Mouse (Mus musculus): ENCODE results near the gene Ift46. TPM values are rescaled to one million over a fixed set of nuclear protein-coding genes. Genes with fewer than 3 reads are reported as not detected.

The Ift46 gene
- polyA plus RNA-seq, 1 experiment: 74.9 TPM

- Histone ChIP-seq H3K36me3 (ENCODE audit: control insufficient read depth, insufficient read depth) (no peaks in the 10 kb centered on the region), H3ac (ENCODE audit: control insufficient read depth, insufficient read length) (no peak overlapping the region), H3K79me2 (ENCODE audit: control insufficient read depth, insufficient read depth) (no peaks in the 10 kb centered on the region), H3K4me3 (peak overlapping the region; percentile 25), H3K4me2 (ENCODE audit: low read depth) (no peak overlapping the region), H3K27me3 (ENCODE audit: control insufficient read depth, insufficient read depth, insufficient read length) (no peaks in the 10 kb centered on the region)
- TF ChIP-seq CEBPB (IDR thresholded peaks at IDR 0.05; ENCODE audit: insufficient read depth, poor library complexity, severe bottlenecking): no peak
- no peak for TF ChIP-seq USF1 (IDR thresholded peaks at IDR 0.05; ENCODE audit: low read depth)
- no peak for TF ChIP-seq MYOD1 (IDR thresholded peaks at IDR 0.05; ENCODE audit: control insufficient read depth in 1 of 3, insufficient read length in 2 of 3, low read depth in 2 of 3)
- no peak for TF ChIP-seq POLR2AphosphoS2 (IDR thresholded peaks at IDR 0.05; ENCODE audit: insufficient read length, low read depth)
- TF ChIP-seq SRF (IDR thresholded peaks at IDR 0.05; ENCODE audit: control insufficient read depth, insufficient read length, low read depth): no peak
- TF ChIP-seq MAX (IDR thresholded peaks at IDR 0.05; ENCODE audit: low read depth): no peak
- TF ChIP-seq REST (IDR thresholded peaks at IDR 0.05; ENCODE audit: insufficient read depth, insufficient read length): no peak
- no peak for TF ChIP-seq MYOG (IDR thresholded peaks at IDR 0.05; ENCODE audit: control insufficient read depth in 1 of 3, insufficient read depth in 1 of 3, insufficient read length in 2 of 3, low read depth in 2 of 3)
- TF ChIP-seq TCF3 (IDR thresholded peaks at IDR 0.05; ENCODE audit: insufficient read length, low read depth): no peak
- no peak for TF ChIP-seq TCF12 (IDR thresholded peaks at IDR 0.05; ENCODE audit: insufficient read depth, poor library complexity, severe bottlenecking)
- TF ChIP-seq E2F4 (IDR thresholded peaks at IDR 0.05; ENCODE audit: insufficient read depth): no peak
- TF ChIP-seq POLR2A (IDR thresholded peaks at IDR 0.05; ENCODE audit: insufficient read length, low read depth): no peak
These were observed 30.6 kb downstream of the Ift46 start for GRCm38 (mm10) chr9:44798298-44798697.

- peak within 1 kb of the TSS; percentile 8 for H3ac ChIP-seq (ENCODE audit: control insufficient read depth, insufficient read length)
- H3K36me3 ChIP-seq (ENCODE audit: control insufficient read depth, insufficient read depth): no peaks in the 10 kb centered on the region
- H3K4me2 ChIP-seq (ENCODE audit: low read depth): peak within 1 kb of the TSS; percentile 89
- peak within 1 kb of the TSS; percentile 25 for H3K4me3 ChIP-seq
- H3K79me2 ChIP-seq (ENCODE audit: control insufficient read depth, insufficient read depth): no peaks in the 10 kb centered on the region
- TF ChIP-seq POLR2A (IDR thresholded peaks at IDR 0.05; ENCODE audit: insufficient read length, low read depth): peak; percentile 21
- no peak for TF ChIP-seq TCF12 (IDR thresholded peaks at IDR 0.05; ENCODE audit: insufficient read depth, poor library complexity, severe bottlenecking)
- peak in 1 of 3 experiments; percentile 63 for TF ChIP-seq MYOD1 (IDR thresholded peaks at IDR 0.05; ENCODE audit: control insufficient read depth in 1 of 3, insufficient read length in 2 of 3, low read depth in 2 of 3)
- no peaks in the 10 kb centered on the region for H3K27me3 ChIP-seq (ENCODE audit: control insufficient read depth, insufficient read depth, insufficient read length)
These were observed 31.6 kb downstream of the Ift46 start, which contains the start of gene Tmem25 for GRCm38 (mm10) chr9:44799102-44799957. TSS of gene Tmem25 (minus strand) at chr9:44799307.

DNA sequence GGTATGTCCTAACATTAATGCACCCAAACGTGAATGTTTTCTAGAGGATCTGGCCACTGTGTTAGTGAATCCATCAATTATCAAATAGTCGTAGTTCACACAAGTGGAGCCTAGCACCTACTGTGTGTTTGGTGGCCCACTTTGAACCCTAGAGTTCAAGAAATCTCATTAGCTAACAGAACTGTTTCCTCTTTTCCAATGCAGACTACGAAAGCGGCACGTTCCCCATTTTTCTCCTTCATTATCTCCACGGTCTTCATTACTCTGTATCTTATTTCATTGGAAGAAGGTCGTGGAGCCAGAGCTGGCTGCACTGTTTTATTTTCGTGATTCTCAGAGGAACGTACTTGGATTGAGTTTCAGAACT is 32.2 kb downstream of the Ift46 start:
- H3K27me3 ChIP-seq (ENCODE audit: control insufficient read depth, insufficient read depth, insufficient read length): no peaks in the 10 kb centered on the region
- H3K79me2 ChIP-seq (ENCODE audit: control insufficient read depth, insufficient read depth): no peaks in the 10 kb centered on the region
- H3K4me2 ChIP-seq (ENCODE audit: low read depth): peak overlapping the region; percentile 89
- no peaks in the 10 kb centered on the region for H3K36me3 ChIP-seq (ENCODE audit: control insufficient read depth, insufficient read depth)
- H3ac ChIP-seq (ENCODE audit: control insufficient read depth, insufficient read length): peak overlapping the region; percentile 8
- H3K4me3 ChIP-seq: peak overlapping the region; percentile 25
- TF ChIP-seq TCF3 (IDR thresholded peaks at IDR 0.05; ENCODE audit: insufficient read length, low read depth) (no peak), POLR2AphosphoS2 (IDR thresholded peaks at IDR 0.05; ENCODE audit: insufficient read length, low read depth) (no peak), SRF (IDR thresholded peaks at IDR 0.05; ENCODE audit: control insufficient read depth, insufficient read length, low read depth) (no peak), REST (IDR thresholded peaks at IDR 0.05; ENCODE audit: insufficient read depth, insufficient read length) (no peak), POLR2A (IDR thresholded peaks at IDR 0.05; ENCODE audit: insufficient read length, low read depth) (no peak), CEBPB (IDR thresholded peaks at IDR 0.05; ENCODE audit: insufficient read depth, poor library complexity, severe bottlenecking) (no peak), MAX (IDR thresholded peaks at IDR 0.05; ENCODE audit: low read depth) (no peak), E2F4 (IDR thresholded peaks at IDR 0.05; ENCODE audit: insufficient read depth) (no peak), MYOG (IDR thresholded peaks at IDR 0.05; ENCODE audit: control insufficient read depth in 1 of 3, insufficient read depth in 1 of 3, insufficient read length in 2 of 3, low read depth in 2 of 3) (no peak)

DNA sequence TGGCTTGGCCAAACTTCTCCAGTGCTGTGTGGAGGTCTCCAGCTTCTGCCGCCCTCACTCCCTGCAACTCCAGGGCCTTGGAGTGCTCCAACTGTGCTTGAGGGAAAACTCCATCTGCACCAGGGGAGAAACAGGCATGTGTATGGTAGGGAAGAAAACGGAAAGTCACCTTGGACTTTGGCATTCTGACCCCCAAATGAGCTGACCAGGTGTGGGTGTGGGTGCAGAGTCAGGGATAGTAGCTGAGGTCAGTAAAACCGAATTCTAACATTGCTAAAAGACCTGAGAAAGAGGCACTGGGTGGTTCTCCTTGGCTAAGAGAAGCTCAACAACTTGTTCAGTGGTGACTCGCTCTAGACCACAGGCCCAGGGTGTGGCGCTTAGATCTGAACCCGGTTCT is 34.0 kb downstream of the Ift46 start:
- Histone ChIP-seq H3K4me3 (no peak overlapping the region), H3K79me2 (ENCODE audit: control insufficient read depth, insufficient read depth) (no peaks in the 10 kb centered on the region), H3K36me3 (ENCODE audit: control insufficient read depth, insufficient read depth) (peaks cover 5% of the 10 kb centered on the region), H3K27me3 (ENCODE audit: control insufficient read depth, insufficient read depth, insufficient read length) (no peaks in the 10 kb centered on the region), H3ac (ENCODE audit: control insufficient read depth, insufficient read length) (no peak overlapping the region), H3K4me2 (ENCODE audit: low read depth) (no peak overlapping the region)
- TF ChIP-seq MYOD1 (IDR thresholded peaks at IDR 0.05; ENCODE audit: control insufficient read depth in 1 of 3, insufficient read length in 2 of 3, low read depth in 2 of 3): no peak
- no peak for TF ChIP-seq MAX (IDR thresholded peaks at IDR 0.05; ENCODE audit: low read depth)
- no peak for TF ChIP-seq REST (IDR thresholded peaks at IDR 0.05; ENCODE audit: insufficient read depth, insufficient read length)
- TF ChIP-seq POLR2AphosphoS2 (IDR thresholded peaks at IDR 0.05; ENCODE audit: insufficient read length, low read depth): no peak
- TF ChIP-seq E2F4 (IDR thresholded peaks at IDR 0.05; ENCODE audit: insufficient read depth): no peak
- no peak for TF ChIP-seq TCF12 (IDR thresholded peaks at IDR 0.05; ENCODE audit: insufficient read depth, poor library complexity, severe bottlenecking)
- TF ChIP-seq TCF3 (IDR thresholded peaks at IDR 0.05; ENCODE audit: insufficient read length, low read depth): no peak
- TF ChIP-seq CEBPB (IDR thresholded peaks at IDR 0.05; ENCODE audit: insufficient read depth, poor library complexity, severe bottlenecking): no peak
- TF ChIP-seq MYOG (IDR thresholded peaks at IDR 0.05; ENCODE audit: control insufficient read depth in 1 of 3, insufficient read depth in 1 of 3, insufficient read length in 2 of 3, low read depth in 2 of 3): no peak
- TF ChIP-seq USF1 (IDR thresholded peaks at IDR 0.05; ENCODE audit: low read depth): no peak
- TF ChIP-seq POLR2A (IDR thresholded peaks at IDR 0.05; ENCODE audit: insufficient read length, low read depth): no peak
- no peak for TF ChIP-seq SRF (IDR thresholded peaks at IDR 0.05; ENCODE audit: control insufficient read depth, insufficient read length, low read depth)
